Mouse (Mus musculus): Measurements from ENCODE around the gene Cacna2d3. TPM values are rescaled to one million over a fixed set of nuclear protein-coding genes. Genes with fewer than 3 reads are reported as not detected.

Cacna2d3 gene
- polyA plus RNA-seq, 1 experiment: 0.22 TPM

GRCm38 (mm10) chr14:29425666-29426065, 296.0 kb downstream of the Cacna2d3 start:
- DNase-seq: peak; percentile 77
- WGBS: 51% methylated on average over 3 of the region's 3 CpGs
- Histone ChIP-seq H3K4me3 (ENCODE audit: insufficient read depth, low read depth, low read length) (no peak overlapping the region), H3K4me1 (ENCODE audit: control insufficient read depth, insufficient read depth, low read length) (peaks cover 4% of the 10 kb centered on the region; the same call in 1 of the 2 replicates), H3K27me3 (replicated peaks; ENCODE audit: control insufficient read depth, insufficient read depth, low read length) (no peaks in the 10 kb centered on the region), H3K36me3 (ENCODE audit: control insufficient read depth, insufficient read depth, low read length) (no peaks in the 10 kb centered on the region), H3K27ac (ENCODE audit: insufficient read depth, low read depth, low read length) (no peak overlapping the region)
- TF ChIP-seq POLR2A (IDR thresholded peaks at IDR 0.05; ENCODE audit: low read depth, low read length) (no peak), CTCF (conservative IDR thresholded peaks at IDR 0.05; ENCODE audit: insufficient read depth, insufficient read length, low read depth, low read length) (no peak)

- no peak for TF ChIP-seq CTCF (conservative IDR thresholded peaks at IDR 0.05; ENCODE audit: insufficient read depth, insufficient read length, low read depth, low read length)
- TF ChIP-seq POLR2A (IDR thresholded peaks at IDR 0.05; ENCODE audit: low read depth, low read length): no peak
- Histone ChIP-seq H3K27ac (ENCODE audit: insufficient read depth, low read depth, low read length) (no peak overlapping the region), H3K27me3 (replicated peaks; ENCODE audit: control insufficient read depth, insufficient read depth, low read length) (no peaks in the 10 kb centered on the region), H3K4me1 (ENCODE audit: control insufficient read depth, insufficient read depth, low read length) (peaks cover 4% of the 10 kb centered on the region; the same call in 1 of the 2 replicates), H3K4me3 (ENCODE audit: insufficient read depth, low read depth, low read length) (no peak overlapping the region), H3K36me3 (ENCODE audit: control insufficient read depth, insufficient read depth, low read length) (no peaks in the 10 kb centered on the region)
- no peak for DNase-seq
- 76% methylated on average over 3 of the region's 3 CpGs for WGBS
Observed at GRCm38 (mm10) chr14:29425208-29425607, 296.5 kb downstream of the Cacna2d3 start.

- no peaks in the 10 kb centered on the region for H3K4me1 ChIP-seq (ENCODE audit: control insufficient read depth, insufficient read depth, low read length)
- H3K36me3 ChIP-seq (ENCODE audit: control insufficient read depth, insufficient read depth, low read length): no peaks in the 10 kb centered on the region
- no peak overlapping the region for H3K4me3 ChIP-seq (ENCODE audit: insufficient read depth, low read depth, low read length)
- no peak overlapping the region for H3K27ac ChIP-seq (ENCODE audit: insufficient read depth, low read depth, low read length)
- DNase-seq: no peak
- no peak for TF ChIP-seq CTCF (conservative IDR thresholded peaks at IDR 0.05; ENCODE audit: insufficient read depth, insufficient read length, low read depth, low read length)
- no peak for TF ChIP-seq POLR2A (IDR thresholded peaks at IDR 0.05; ENCODE audit: low read depth, low read length)
- WGBS: 31% methylated on average over 2 of the region's 2 CpGs
- no peaks in the 10 kb centered on the region for H3K27me3 ChIP-seq (replicated peaks; ENCODE audit: control insufficient read depth, insufficient read depth, low read length)
Observed at GRCm38 (mm10) chr14:29405878-29406165, 315.8 kb downstream of the Cacna2d3 start.

GRCm38 (mm10) chr14:29405125-29405877, 316.4 kb downstream of the Cacna2d3 start:
- 62% methylated on average over 8 of the region's 8 CpGs for WGBS
- H3K36me3 ChIP-seq (ENCODE audit: control insufficient read depth, insufficient read depth, low read length): no peaks in the 10 kb centered on the region
- TF ChIP-seq CTCF (conservative IDR thresholded peaks at IDR 0.05; ENCODE audit: insufficient read depth, insufficient read length, low read depth, low read length) (no peak), POLR2A (IDR thresholded peaks at IDR 0.05; ENCODE audit: low read depth, low read length) (no peak)
- H3K27ac ChIP-seq (ENCODE audit: insufficient read depth, low read depth, low read length): no peak overlapping the region
- no peak overlapping the region for H3K4me3 ChIP-seq (ENCODE audit: insufficient read depth, low read depth, low read length)
- no peaks in the 10 kb centered on the region for H3K4me1 ChIP-seq (ENCODE audit: control insufficient read depth, insufficient read depth, low read length)
- no peaks in the 10 kb centered on the region for H3K27me3 ChIP-seq (replicated peaks; ENCODE audit: control insufficient read depth, insufficient read depth, low read length)
- no peak for DNase-seq

- Histone ChIP-seq H3K27me3 (replicated peaks; ENCODE audit: control insufficient read depth, insufficient read depth, low read length) (no peaks in the 10 kb centered on the region), H3K4me3 (ENCODE audit: insufficient read depth, low read depth, low read length) (no peak overlapping the region), H3K27ac (ENCODE audit: insufficient read depth, low read depth, low read length) (no peak overlapping the region), H3K36me3 (ENCODE audit: control insufficient read depth, insufficient read depth, low read length) (no peaks in the 10 kb centered on the region), H3K4me1 (ENCODE audit: control insufficient read depth, insufficient read depth, low read length) (no peaks in the 10 kb centered on the region)
- peak; percentile 35 for DNase-seq
- no peak for TF ChIP-seq CTCF (conservative IDR thresholded peaks at IDR 0.05; ENCODE audit: insufficient read depth, insufficient read length, low read depth, low read length)
- no peak for TF ChIP-seq POLR2A (IDR thresholded peaks at IDR 0.05; ENCODE audit: low read depth, low read length)
- 44% methylated on average over 8 of the region's 8 CpGs for WGBS
Observed at GRCm38 (mm10) chr14:29403849-29404808, 317.5 kb downstream of the Cacna2d3 start.

- Histone ChIP-seq H3K4me1 (ENCODE audit: control insufficient read depth, insufficient read depth, low read length) (no peaks in the 10 kb centered on the region), H3K36me3 (ENCODE audit: control insufficient read depth, insufficient read depth, low read length) (no peaks in the 10 kb centered on the region), H3K4me3 (ENCODE audit: insufficient read depth, low read depth, low read length) (no peak overlapping the region), H3K27ac (ENCODE audit: insufficient read depth, low read depth, low read length) (no peak overlapping the region), H3K27me3 (replicated peaks; ENCODE audit: control insufficient read depth, insufficient read depth, low read length) (no peaks in the 10 kb centered on the region)
- no peak for TF ChIP-seq POLR2A (IDR thresholded peaks at IDR 0.05; ENCODE audit: low read depth, low read length)
- no peak for DNase-seq
- 64% methylated on average over 8 of the region's 8 CpGs for WGBS
Observed at GRCm38 (mm10) chr14:29402471-29402870, 319.2 kb downstream of the Cacna2d3 start.

GRCm38 (mm10) chr14:29393786-29394185, 327.9 kb downstream of the Cacna2d3 start:
- WGBS: 81% methylated on average over 8 of the region's 8 CpGs
- H3K36me3 ChIP-seq (ENCODE audit: control insufficient read depth, insufficient read depth, low read length): no peaks in the 10 kb centered on the region

More at GRCm38 (mm10) chr14:29393786-29394185, 327.9 kb downstream of the Cacna2d3 start:
- Histone ChIP-seq H3K27ac (ENCODE audit: insufficient read depth, low read depth, low read length) (no peak overlapping the region), H3K27me3 (replicated peaks; ENCODE audit: control insufficient read depth, insufficient read depth, low read length) (no peaks in the 10 kb centered on the region), H3K4me3 (ENCODE audit: insufficient read depth, low read depth, low read length) (no peak overlapping the region), H3K4me1 (ENCODE audit: control insufficient read depth, insufficient read depth, low read length) (no peaks in the 10 kb centered on the region)
- no peak for DNase-seq
- TF ChIP-seq POLR2A (IDR thresholded peaks at IDR 0.05; ENCODE audit: low read depth, low read length) (no peak), CTCF (conservative IDR thresholded peaks at IDR 0.05; ENCODE audit: insufficient read depth, insufficient read length, low read depth, low read length) (no peak)

Data from kidney, adult 2 months (tissue).